Mouse (Mus musculus) gastrocnemius, adult 18-20 months (tissue): ENCODE data around the gene Tmco3. TPM values are rescaled to one million over a fixed set of nuclear protein-coding genes. Genes with fewer than 3 reads are reported as not detected.
"Not testable (repeated sequence)": the region's sequence is repeated elsewhere in the genome, so short reads cannot be mapped to it uniquely, and the experiment has no call there.

Experiments used
- DNase-seq: peaks from one replicate; pipeline ENCODE4 v3.0.0; 2021; ENCODE audit warnings: low spot score
- total RNA-seq, 2 experiments: library from RNA; stranded (reverse); gene quantifications; 2 replicates each; pipeline ENCODE4 v1.2.3; 2021

Gene Tmco3
- total RNA-seq, 2 experiments from 2014 or later: 13.7 to 14.9 TPM

- no peak for DNase-seq
Observed at GRCm38 (mm10) chr8:13305884-13306283, 17.9 kb downstream of the Tmco3 start.

- no peak for DNase-seq
Observed at GRCm38 (mm10) chr8:13306309-13306909, 18.4 kb downstream of the Tmco3 start.

GRCm38 (mm10) chr8:13306916-13307315 lies 18.9 kb downstream of the Tmco3 start:
- DNase-seq: no peak

- DNase-seq: no peak
Observed at GRCm38 (mm10) chr8:13314922-13315321, 26.9 kb downstream of the Tmco3 start.

GRCm38 (mm10) chr8:13316671-13317070 lies 28.7 kb downstream of the Tmco3 start:
- DNase-seq: no peak

- DNase-seq: no peak
Observed at GRCm38 (mm10) chr8:13326598-13326997, 38.6 kb downstream of the Tmco3 start.

- no peak for DNase-seq
Observed at GRCm38 (mm10) chr8:13334671-13335070, 46.7 kb downstream of the Tmco3 start.

- not testable (repeated sequence) for DNase-seq
Observed at GRCm38 (mm10) chr8:13337245-13337644, 49.3 kb downstream of the Tmco3 start.

- no peak for DNase-seq
Observed at GRCm38 (mm10) chr8:13337678-13338077, 49.7 kb downstream of the Tmco3 start.

GRCm38 (mm10) chr8:13338255-13338860 lies 50.4 kb downstream of the Tmco3 start, which contains the start of gene Tfdp1:
TSS of gene Tfdp1 (plus strand) at chr8:13338751.
- peak; percentile 62 for DNase-seq

- DNase-seq: peak; percentile 24
Observed at GRCm38 (mm10) chr8:13338901-13339645, 51.1 kb downstream of the Tmco3 start.

- DNase-seq: no peak
Observed at GRCm38 (mm10) chr8:13339646-13339990, 51.6 kb downstream of the Tmco3 start.

- DNase-seq: no peak
Observed at GRCm38 (mm10) chr8:13340650-13341049, 52.7 kb downstream of the Tmco3 start.

GRCm38 (mm10) chr8:13342340-13342739 lies 54.4 kb downstream of the Tmco3 start:
- no peak for DNase-seq

- DNase-seq: no peak
Observed at GRCm38 (mm10) chr8:13343134-13343533, 55.1 kb downstream of the Tmco3 start.

GRCm38 (mm10) chr8:13350052-13350451 lies 62.1 kb downstream of the Tmco3 start:
- no peak for DNase-seq

- no peak for DNase-seq
Observed at GRCm38 (mm10) chr8:13351593-13351992, 63.6 kb downstream of the Tmco3 start.

- no peak for DNase-seq
Observed at GRCm38 (mm10) chr8:13352601-13353000, 64.6 kb downstream of the Tmco3 start.

GRCm38 (mm10) chr8:13353155-13353833 lies 65.3 kb downstream of the Tmco3 start:
- no peak for DNase-seq

GRCm38 (mm10) chr8:13353883-13354282 lies 65.9 kb downstream of the Tmco3 start:
- no peak for DNase-seq

GRCm38 (mm10) chr8:13356221-13356620 lies 68.2 kb downstream of the Tmco3 start:
- no peak for DNase-seq

GRCm38 (mm10) chr8:13356681-13357080 lies 68.7 kb downstream of the Tmco3 start:
- DNase-seq: peak; percentile 73
